ENCODE assay signal across 8 mouse cellular contexts in genomic region chr10:13473287-13473832, GRCm38 (mm10). TPM values are rescaled to one million over a fixed set of nuclear protein-coding genes. Genes with fewer than 3 reads are reported as not detected.
A peak's percentile ranks its signal among the peaks of the same experiment; 100 is the strongest.
DNase-seq lines count a peak whose midpoint lies in the region; TF ChIP-seq lines count a peak whose summit lies in the region.

No protein-coding gene starts in this region.

- H3K9me3 ChIP-seq in hindbrain, embryonic 10.5 days: no peaks in the 10 kb centered on the region
- no peaks in the 10 kb centered on the region for H3K9me3 ChIP-seq in midbrain, embryonic 10.5 days (replicated peaks)

- H3K27ac ChIP-seq in kidney, adult 2 months (ENCODE audit: insufficient read depth, low read depth, low read length): peak overlapping the region; percentile 8; the same call in 1 of the 2 replicates
- no peak overlapping the region for H3K27ac ChIP-seq in bone marrow macrophage, adult 2 months (ENCODE audit: insufficient read depth, low read depth, low read length)
- peak overlapping the region; percentile 87; the same call in 1 of the 2 replicates for H3K27ac ChIP-seq in hindbrain, embryonic 10.5 days
- peak overlapping the region; percentile 83 for H3K27ac ChIP-seq in midbrain, embryonic 10.5 days (replicated peaks)

- 18% methylated on average over 17 of the region's 17 CpGs for WGBS in kidney, adult 2 months
- 14% methylated on average over 17 of the region's 17 CpGs for WGBS in hindbrain, embryonic 10.5 days
- WGBS in midbrain, embryonic 10.5 days: 12% methylated on average over 17 of the region's 17 CpGs

- H3K4me3 ChIP-seq in kidney, adult 2 months (ENCODE audit: insufficient read depth, low read depth, low read length): peak overlapping the region; percentile 74
- H3K4me3 ChIP-seq in bone marrow macrophage, adult 2 months (ENCODE audit: insufficient read depth, low read length): peak overlapping the region; percentile 80
- H3K4me3 ChIP-seq in hindbrain, embryonic 10.5 days: peak overlapping the region; percentile 84
- H3K4me3 ChIP-seq in midbrain, embryonic 10.5 days: peak overlapping the region; percentile 79

- H3K27me3 ChIP-seq in kidney, adult 2 months (replicated peaks; ENCODE audit: control insufficient read depth, insufficient read depth, low read length): no peaks in the 10 kb centered on the region
- H3K27me3 ChIP-seq in hindbrain, embryonic 10.5 days (ENCODE audit: insufficient read depth, poor library complexity, severe bottlenecking): peaks cover 58% of the 10 kb centered on the region
- H3K27me3 ChIP-seq in midbrain, embryonic 10.5 days (ENCODE audit: low read depth, poor library complexity, severe bottlenecking): peaks cover 59% of the 10 kb centered on the region

- no peaks in the 10 kb centered on the region for H3K36me3 ChIP-seq in kidney, adult 2 months (ENCODE audit: control insufficient read depth, insufficient read depth, low read length)
- H3K36me3 ChIP-seq in hindbrain, embryonic 10.5 days: no peaks in the 10 kb centered on the region
- no peaks in the 10 kb centered on the region for H3K36me3 ChIP-seq in midbrain, embryonic 10.5 days

- DNase-seq in kidney, adult 2 months: no peak
- no peak for DNase-seq in kidney, postnatal 25 days
- DNase-seq in hindbrain, embryonic 10.5 days (ENCODE audit: low spot score): no peak
- DNase-seq in midbrain, embryonic 10.5 days (ENCODE audit: low spot score): no peak
- no peak for DNase-seq in left cerebral cortex, postnatal 4 days
- no peak for DNase-seq in urinary bladder, postnatal 14 days (ENCODE audit: low spot score)
- no peak for DNase-seq in right cerebral cortex, postnatal 36 days (ENCODE audit: low spot score in 2 of 2)

- H3K4me1 ChIP-seq in kidney, adult 2 months (ENCODE audit: control insufficient read depth, insufficient read depth, low read length): peaks cover 9% of the 10 kb centered on the region; the same call in 1 of the 2 replicates
- H3K4me1 ChIP-seq in bone marrow macrophage, adult 2 months (ENCODE audit: control insufficient read depth, insufficient read depth, low read length): peaks cover 21% of the 10 kb centered on the region
- peaks cover 22% of the 10 kb centered on the region for H3K4me1 ChIP-seq in hindbrain, embryonic 10.5 days (replicated peaks)
- peaks cover 18% of the 10 kb centered on the region for H3K4me1 ChIP-seq in midbrain, embryonic 10.5 days

- intact Hi-C loops in left cerebral cortex, postnatal 4 days (cut with DNase I): no loop called here

- TF ChIP-seq CTCF in kidney, adult 2 months (conservative IDR thresholded peaks at IDR 0.05; ENCODE audit: insufficient read depth, insufficient read length, low read depth, low read length): no peak
- TF ChIP-seq CTCF in bone marrow macrophage, adult 2 months (IDR thresholded peaks at IDR 0.05; ENCODE audit: low read depth, low read length): no peak

- no peak for TF ChIP-seq POLR2A in kidney, adult 2 months (IDR thresholded peaks at IDR 0.05; ENCODE audit: low read depth, low read length)
- TF ChIP-seq POLR2A in bone marrow macrophage, adult 2 months (IDR thresholded peaks at IDR 0.05; ENCODE audit: borderline replicate concordance, low read depth, low read length): no peak

RNA-seq across cellular contexts. Expression of gene Phactr2, which starts 0.9 kb away (rescaled TPM):
- 10.7 and 12.5 TPM in 2 replicates for polyA plus RNA-seq in kidney, adult 2 months (2012; rRNA removed)
- polyA plus RNA-seq in bone marrow macrophage, adult 2 months (2012; ENCODE audit: insufficient read depth, insufficient read length, missing spikeins): 25.7 and 26.0 TPM in 2 replicates
- polyA plus RNA-seq in hindbrain, embryonic 10.5 days (2016; fragmentation: Nextera tagmentation; extraction: Ambion mirVana): 10.7 and 11.0 TPM in 2 replicates
- 10.3 and 10.8 TPM in 2 replicates for polyA plus RNA-seq in midbrain, embryonic 10.5 days (2016; fragmentation: Nextera tagmentation; extraction: Ambion mirVana)
- 10 to 100 TPM; 12.5 to 14.1 TPM for total RNA-seq in left cerebral cortex, postnatal 4 days (2021)

RNA-seq across cellular contexts. Expression of gene Fuca2, which starts 26.0 kb away (rescaled TPM):
- 120 TPM in 2 replicates for polyA plus RNA-seq in kidney, adult 2 months (2012; rRNA removed)
- polyA plus RNA-seq in bone marrow macrophage, adult 2 months (2012; ENCODE audit: insufficient read depth, insufficient read length, missing spikeins): 114 and 124 TPM in 2 replicates
- polyA plus RNA-seq in hindbrain, embryonic 10.5 days (2016; fragmentation: Nextera tagmentation; extraction: Ambion mirVana): 20.4 and 23.4 TPM in 2 replicates
- polyA plus RNA-seq in midbrain, embryonic 10.5 days (2016; fragmentation: Nextera tagmentation; extraction: Ambion mirVana): 20.7 and 23.8 TPM in 2 replicates
- 10 to 100 TPM; 28.4 to 30.1 TPM for total RNA-seq in left cerebral cortex, postnatal 4 days (2021)
